Mouse (Mus musculus) midbrain, postnatal 0 days (tissue): ENCODE data around the gene Dusp14. TPM values are rescaled to one million over a fixed set of nuclear protein-coding genes. Genes with fewer than 3 reads are reported as not detected.

Experiments
- ATAC-seq: fragments of 200-750 bp; cut with Nextera tagmentation; 2 replicates; pipeline ENCODE4 v1.8.0; 2017; ENCODE audit warnings: moderate number of reproducible peaks, mild to moderate bottlenecking, moderate TSS enrichment, moderate library complexity; ENCODE audit not compliant: low FRiP score
- DNase-seq: peaks from one replicate; pipeline ENCODE4 v3.0.0-alpha.2; 2015; ENCODE audit warnings: low spot score
- H3K27ac ChIP-seq: fragments of 300-500 bp; sonication (generic); 2 replicates; pipeline ENCODE4 v1.5.1; 2014; ENCODE audit warnings: low read depth, mild to moderate bottlenecking, low read length, mixed read lengths
- H3K27me3 ChIP-seq: fragments of 300-500 bp; sonication (generic); 2 replicates; pipeline ENCODE4 v1.6.1; 2014; ENCODE audit warnings: low read length, control low read depth, mixed read lengths; ENCODE audit not compliant: insufficient read depth
- H3K36me3 ChIP-seq: fragments of 300-500 bp; sonication (generic); 2 replicates; pipeline ENCODE4 v1.6.1; 2014; ENCODE audit warnings: low read length, control low read depth, mixed read lengths; ENCODE audit not compliant: insufficient read depth
- H3K4me1 ChIP-seq: fragments of 300-500 bp; sonication (generic); 2 replicates; pipeline ENCODE4 v1.6.1; 2014; ENCODE audit warnings: mild to moderate bottlenecking, control low read depth, antibody characterized with exemption, low read length, mixed read lengths; ENCODE audit not compliant: insufficient read depth
- H3K4me2 ChIP-seq: fragments of 300-500 bp; sonication (generic); 2 replicates; pipeline ENCODE4 v1.6.1; 2014; ENCODE audit warnings: low read depth, mild to moderate bottlenecking, low read length, mixed read lengths; ENCODE audit not compliant: poor library complexity, severe bottlenecking
- H3K4me3 ChIP-seq: fragments of 300-500 bp; sonication (generic); 2 replicates; pipeline ENCODE4 v1.5.1; 2014; ENCODE audit warnings: low read depth, mild to moderate bottlenecking, low read length, moderate library complexity
- H3K9ac ChIP-seq: fragments of 300-500 bp; sonication (generic); replicated peaks from 2 replicates; pipeline ENCODE4 v1.6.1; 2014; ENCODE audit warnings: mild to moderate bottlenecking, low read length, moderate library complexity, mixed read lengths; ENCODE audit not compliant: poor library complexity, severe bottlenecking
- H3K9me3 ChIP-seq: fragments of 300-500 bp; sonication (generic); 2 replicates; pipeline ENCODE4 v1.6.1; 2016; ENCODE audit warnings: low read length, control low read depth
- CTCF ChIP-seq: IDR thresholded peaks from 2 replicates; pipeline ENCODE4 v1.5.1; 2016; ENCODE audit warnings: antibody characterized with exemption, mild to moderate bottlenecking
- WGBS: fragments of 180-500 bp; shearing (Covaris S2); extraction: QIAGEN DNeasy Blood & Tissue Kit; methylation state at CpG from one replicate; pipeline ENCODE4 v1.1.7; 2014; 5-methylcytosine and 5-hydroxymethylcytosine counted together
- polyA plus RNA-seq: library from polyadenylated mRNA; unstranded; fragments of >200 nt; fragmentation: Nextera tagmentation; extraction: Ambion mirVana; gene quantifications from 2 replicates; pipeline ENCODE4 v1.2.1, GENCODE M21; 2015
- total RNA-seq: library from RNA; depleted of rRNA; stranded (reverse); fragments of >200 nt; gene quantifications from 2 replicates; pipeline ENCODE4 v1.2.3, GENCODE M21; 2014; rRNA removed

Dusp14 gene
- total and polyA plus RNA-seq, 2 experiments from 2014 or later, result 8.9 to 18.1 TPM

- peak; percentile 24; the same call in 1 of the 2 replicates for TF ChIP-seq CTCF
- Histone ChIP-seq H3K4me2 (no peak overlapping the region), H3K9ac (no peak overlapping the region), H3K4me1 (0 out of 2 replicates have a peak, but pooled peaks cover 3% of the 10 kb centered on the region), H3K27me3 (no peaks in the 10 kb centered on the region), H3K9me3 (no peaks in the 10 kb centered on the region), H3K4me3 (no peak overlapping the region), H3K36me3 (peaks cover 33% of the 10 kb centered on the region), H3K27ac (no peak overlapping the region)
- no peak for ATAC-seq
- 83% methylated on average over 9 of the region's 9 CpGs for WGBS
- no peak for DNase-seq
Observed at GRCm38 (mm10) chr11:84009001-84009400, 60.1 kb downstream of the Dusp14 start.

- H3K4me3 ChIP-seq, result no peak overlapping the region
- no peak for DNase-seq
Observed at GRCm38 (mm10) chr11:84003986-84004385, 65.1 kb downstream of the Dusp14 start.

GRCm38 (mm10) chr11:84001257-84001656 is 67.8 kb downstream of the Dusp14 start:
- no peak for DNase-seq
- Histone ChIP-seq H3K27me3 (no peaks in the 10 kb centered on the region), H3K4me2 (no peak overlapping the region), H3K9ac (no peak overlapping the region), H3K4me3 (no peak overlapping the region), H3K27ac (no peak overlapping the region), H3K36me3 (peaks cover 43% of the 10 kb centered on the region), H3K9me3 (no peaks in the 10 kb centered on the region), H3K4me1 (no peaks in the 10 kb centered on the region)
- WGBS, result 85% methylated on average over 3 of the region's 3 CpGs
- TF ChIP-seq CTCF, result peak; percentile 22
- ATAC-seq, result no peak

More at GRCm38 (mm10) chr11:84003986-84004385, 65.1 kb downstream of the Dusp14 start:
- Histone ChIP-seq H3K4me1 (no peaks in the 10 kb centered on the region), H3K27ac (no peak overlapping the region), H3K4me2 (no peak overlapping the region), H3K36me3 (peaks cover 37% of the 10 kb centered on the region), H3K9ac (no peak overlapping the region), H3K27me3 (no peaks in the 10 kb centered on the region), H3K9me3 (no peaks in the 10 kb centered on the region)
- 89% methylated on average over 6 of the region's 6 CpGs for WGBS
- ATAC-seq, result no peak
- TF ChIP-seq CTCF, result no peak

GRCm38 (mm10) chr11:83999411-83999915 is 69.6 kb downstream of the Dusp14 start:
- peaks cover 48% of the 10 kb centered on the region for H3K36me3 ChIP-seq
- DNase-seq, result peak; percentile 28
- no peak overlapping the region for H3K9ac ChIP-seq
- H3K27me3 ChIP-seq, result no peaks in the 10 kb centered on the region
- no peak overlapping the region for H3K4me3 ChIP-seq
- H3K9me3 ChIP-seq, result no peaks in the 10 kb centered on the region
- no peak for TF ChIP-seq CTCF
- H3K4me1 ChIP-seq, result no peaks in the 10 kb centered on the region
- WGBS, result 44% methylated on average over 4 of the region's 4 CpGs
- no peak overlapping the region for H3K4me2 ChIP-seq
- H3K27ac ChIP-seq, result no peak overlapping the region
- no peak for ATAC-seq

- WGBS, result 69% methylated on average over 3 of the region's 3 CpGs
- no peak overlapping the region for H3K4me3 ChIP-seq
- TF ChIP-seq CTCF, result no peak
- no peak overlapping the region for H3K27ac ChIP-seq
- no peak for DNase-seq
- H3K4me2 ChIP-seq, result no peak overlapping the region
- ATAC-seq, result no peak
- no peaks in the 10 kb centered on the region for H3K9me3 ChIP-seq
- no peak overlapping the region for H3K9ac ChIP-seq
- no peaks in the 10 kb centered on the region for H3K27me3 ChIP-seq
- H3K36me3 ChIP-seq, result peaks cover 48% of the 10 kb centered on the region
- H3K4me1 ChIP-seq, result no peaks in the 10 kb centered on the region
Observed at GRCm38 (mm10) chr11:83998993-83999392, 70.1 kb downstream of the Dusp14 start.

Other genes starting within 250 kb of the Dusp14 start
- not detected in 2 replicates for gene Hnf1b, start 219.2 kb downstream of the Dusp14 start, total RNA-seq
- gene Hnf1b, start 219.2 kb downstream of the Dusp14 start, polyA plus RNA-seq, result 0.22 and 0.31 TPM in 2 replicates
- gene Ddx52, start 127.2 kb downstream of the Dusp14 start, total RNA-seq, result 14.6 and 16.4 TPM in 2 replicates
- 16.1 and 16.3 TPM in 2 replicates for gene Ddx52, start 127.2 kb downstream of the Dusp14 start, polyA plus RNA-seq
- gene Synrg, start 104.8 kb downstream of the Dusp14 start, total RNA-seq, result 43.1 and 44.5 TPM in 2 replicates
- 15.3 and 17.1 TPM in 2 replicates for gene Synrg, start 104.8 kb downstream of the Dusp14 start, polyA plus RNA-seq
- gene Tada2a, start 60.3 kb upstream of the Dusp14 start, total RNA-seq, result 20.3 and 21.4 TPM in 2 replicates
- gene Tada2a, start 60.3 kb upstream of the Dusp14 start, polyA plus RNA-seq, result 25.8 and 25.9 TPM in 2 replicates
- 123 and 139 TPM in 2 replicates for gene Acaca, start 60.4 kb upstream of the Dusp14 start, total RNA-seq
- 17.2 and 19.3 TPM in 2 replicates for gene Acaca, start 60.4 kb upstream of the Dusp14 start, polyA plus RNA-seq
- not detected in 2 replicates for gene Gm11437, start 98.2 kb upstream of the Dusp14 start, total RNA-seq
- 0.16 TPM in 1 of 2 replicates, not detected in the other for gene Gm11437, start 98.2 kb upstream of the Dusp14 start, polyA plus RNA-seq